Mouse (Mus musculus) cerebellum, adult 2 months (tissue): ENCODE data around the gene Dph3.

Experiments used
- CTCF ChIP-seq: fragments of 200-500 bp; IDR thresholded peaks from 2 replicates; pipeline ENCODE4 v1.5.1; 2011; ENCODE audit warnings: low read depth, mild to moderate bottlenecking, control low read depth, low read length, moderate library complexity, borderline replicate concordance; ENCODE audit not compliant: insufficient read depth
- POLR2A ChIP-seq: fragments of 200-500 bp; IDR thresholded peaks from 2 replicates; pipeline ENCODE4 v1.6.1; 2011; ENCODE audit warnings: low read length, control low read depth, borderline replicate concordance; ENCODE audit not compliant: insufficient read depth

GRCm38 (mm10) chr14:32091704-32092103 is 6.2 kb upstream of the Dph3 start:
- TF ChIP-seq CTCF (no peak), POLR2A (no peak)
